Mouse (Mus musculus) MEL (cell line): ENCODE data around the gene Ankrd44. TPM values are rescaled to one million over a fixed set of nuclear protein-coding genes. Genes with fewer than 3 reads are reported as not detected.

Experiments
- DNase-seq: peaks from one replicate; pipeline ENCODE4 v3.0.0; 2011; ENCODE audit warnings: low read depth, low spot score
- H3K27ac ChIP-seq: 2 replicates; pipeline ENCODE4 v1.5.1; 2012; ENCODE audit warnings: low read depth, mild to moderate bottlenecking, control low read depth, low read length, moderate library complexity; ENCODE audit not compliant: control insufficient read depth
- H3K27me3 ChIP-seq, 2 experiments: fragments of 150-350 bp in 1 of 2; sonication (generic) in 1 of 2; 2 replicates each; pipeline ENCODE4 v1.6.1; 2012; ENCODE audit warnings: low read length in 2 of 2, mild to moderate bottlenecking in 2 of 2, improper control_type of control experiment in 1 of 2, moderate library complexity in 1 of 2; ENCODE audit not compliant: insufficient read depth in 2 of 2, control insufficient read depth in 1 of 2
- H3K36me3 ChIP-seq, 2 experiments: 2 replicates each; pipeline ENCODE4 v1.6.1; 2012 to 2014; ENCODE audit warnings: low read length in 2 of 2, improper control_type of control experiment in 1 of 2, inconsistent platforms in 1 of 2, mild to moderate bottlenecking in 1 of 2; ENCODE audit not compliant: insufficient read depth in 2 of 2, control insufficient read depth in 1 of 2
- H3K4me1 ChIP-seq, 2 experiments: fragments of 150-350 bp in 1 of 2; sonication (generic) in 1 of 2; 2 replicates each; pipeline ENCODE4 v1.6.1; 2012; ENCODE audit warnings: low read length in 2 of 2, improper control_type of control experiment in 1 of 2, mild to moderate bottlenecking in 1 of 2; ENCODE audit not compliant: insufficient read depth in 2 of 2, control insufficient read depth in 1 of 2
- H3K4me3 ChIP-seq, 2 experiments: fragments of 150-350 bp in 1 of 2; sonication (generic) in 1 of 2; 2 replicates each; pipeline ENCODE4 v1.5.1; 2012; ENCODE audit warnings: low read depth in 2 of 2, low read length in 2 of 2, mild to moderate bottlenecking in 2 of 2, moderate library complexity in 2 of 2, control low read depth in 1 of 2, improper control_type of control experiment in 1 of 2; ENCODE audit not compliant: control insufficient read depth in 1 of 2, insufficient read depth in 1 of 2
- H3K79me2 ChIP-seq: 2 replicates; pipeline ENCODE4 v1.6.1; 2012; ENCODE audit warnings: mild to moderate bottlenecking, low read length, moderate library complexity; ENCODE audit not compliant: control insufficient read depth, poor library complexity, insufficient read depth
- H3K9ac ChIP-seq: 2 replicates; pipeline ENCODE4 v1.6.1; 2012; ENCODE audit warnings: low read depth, mild to moderate bottlenecking, control low read depth, low read length, moderate library complexity; ENCODE audit not compliant: control insufficient read depth, poor library complexity, severe bottlenecking
- H3K9me3 ChIP-seq: fragments of 150-350 bp; sonication (generic); replicated peaks from 2 replicates; pipeline ENCODE4 v1.6.1; 2012; ENCODE audit warnings: mild to moderate bottlenecking, low read length, improper control_type of control experiment, moderate library complexity; ENCODE audit not compliant: insufficient read depth
- E2F4 ChIP-seq: IDR thresholded peaks from 2 replicates; pipeline ENCODE4 v1.6.1; 2011; ENCODE audit warnings: low read depth, low read length, improper control_type of control experiment, borderline replicate concordance
- ELF1 ChIP-seq: IDR thresholded peaks from 2 replicates; pipeline ENCODE4 v1.6.1; 2014; ENCODE audit warnings: low read depth, mild to moderate bottlenecking, inconsistent platforms, low read length, improper control_type of control experiment, moderate library complexity
- EP300 ChIP-seq, 2 experiments: IDR thresholded peaks; 2 replicates each; pipeline ENCODE4 v1.6.1; 2011; ENCODE audit warnings: improper control_type of control experiment in 2 of 2, low read length in 2 of 2, low read depth in 1 of 2, mild to moderate bottlenecking in 1 of 2
- ETS1 ChIP-seq: IDR thresholded peaks from 2 replicates; pipeline ENCODE4 v1.6.1; 2012; ENCODE audit warnings: low read depth, mild to moderate bottlenecking, inconsistent platforms, low read length, improper control_type of control experiment, moderate library complexity
- GATA1 ChIP-seq: IDR thresholded peaks from 2 replicates; pipeline ENCODE4 v1.6.1; 2011; ENCODE audit warnings: low read depth, low read length, improper control_type of control experiment
- KAT2A ChIP-seq: conservative IDR thresholded peaks from 2 replicates; pipeline ENCODE4 v1.6.1; 2012; ENCODE audit warnings: low read depth, low read length, improper control_type of control experiment, inconsistent platforms
- MEF2A ChIP-seq: IDR thresholded peaks from 2 replicates; pipeline ENCODE4 v1.6.1; 2014; ENCODE audit warnings: low read depth, mild to moderate bottlenecking, inconsistent platforms, low read length, improper control_type of control experiment; ENCODE audit not compliant: poor library complexity, insufficient replicate concordance, severe bottlenecking; ENCODE audit errors: extremely low read depth
- MXI1 ChIP-seq: IDR thresholded peaks from 2 replicates; pipeline ENCODE4 v1.6.1; 2011; ENCODE audit warnings: mild to moderate bottlenecking, low read depth, low read length, improper control_type of control experiment
- MYB ChIP-seq: IDR thresholded peaks from 2 replicates; pipeline ENCODE4 v1.6.1; 2011; ENCODE audit warnings: mild to moderate bottlenecking, low read depth, low read length, improper control_type of control experiment
- MYC ChIP-seq: IDR thresholded peaks from 2 replicates; pipeline ENCODE4 v1.6.1; 2011; ENCODE audit warnings: low read depth, mild to moderate bottlenecking, low read length, improper control_type of control experiment, moderate library complexity
- NRF1 ChIP-seq: IDR thresholded peaks from 2 replicates; pipeline ENCODE4 v1.6.1; 2014; ENCODE audit warnings: low read depth, mild to moderate bottlenecking, inconsistent platforms, low read length, improper control_type of control experiment, moderate library complexity; ENCODE audit not compliant: poor library complexity, insufficient read depth, severe bottlenecking
- POLR2A ChIP-seq, 2 experiments: IDR thresholded peaks; 2 replicates each; pipeline ENCODE4 v1.6.1; 2011 to 2012; ENCODE audit warnings: low read length in 2 of 2, mild to moderate bottlenecking in 2 of 2, control low read depth in 1 of 2, improper control_type of control experiment in 1 of 2, low read depth in 1 of 2, moderate library complexity in 1 of 2; ENCODE audit not compliant: control insufficient read depth in 1 of 2, insufficient read depth in 1 of 2, poor library complexity in 1 of 2
- POLR2AphosphoS2 ChIP-seq: IDR thresholded peaks from 2 replicates; pipeline ENCODE4 v1.6.1; 2011; ENCODE audit warnings: low read length, improper control_type of control experiment
- POLR2AphosphoS5 ChIP-seq: IDR thresholded peaks from 2 replicates; pipeline ENCODE4 v1.6.1; 2012; ENCODE audit warnings: low read depth, borderline replicate concordance, mild to moderate bottlenecking, inconsistent platforms, low read length, moderate library complexity, mixed read lengths
- RCOR1 ChIP-seq: IDR thresholded peaks from 2 replicates; pipeline ENCODE4 v1.6.1; 2012; ENCODE audit warnings: low read depth, mild to moderate bottlenecking, inconsistent platforms, low read length, improper control_type of control experiment
- SMC3 ChIP-seq: IDR thresholded peaks from 2 replicates; pipeline ENCODE4 v1.6.1; 2011; ENCODE audit warnings: low read depth, low read length, improper control_type of control experiment
- TAL1 ChIP-seq: IDR thresholded peaks from 2 replicates; pipeline ENCODE4 v1.6.1; 2012; ENCODE audit warnings: mild to moderate bottlenecking, inconsistent platforms, low read length, moderate library complexity, mixed read lengths
- TBP ChIP-seq: IDR thresholded peaks from 2 replicates; pipeline ENCODE4 v1.8.0; 2011; ENCODE audit warnings: low read depth, low read length, improper control_type of control experiment
- ZMIZ1 ChIP-seq: IDR thresholded peaks from 2 replicates; pipeline ENCODE4 v1.6.1; 2012; ENCODE audit warnings: low read depth, mild to moderate bottlenecking, inconsistent platforms, low read length, improper control_type of control experiment, moderate library complexity
- ZNF384 ChIP-seq: IDR thresholded peaks from 2 replicates; pipeline ENCODE4 v1.6.1; 2012; ENCODE audit warnings: low read depth, mild to moderate bottlenecking, inconsistent platforms, low read length, improper control_type of control experiment
- polyA plus RNA-seq, 2 experiments: library from polyadenylated mRNA; stranded (reverse) in 1 of 2; unstranded in 1 of 2; fragments of >175 nt in 1 of 2; fragments of >200 nt in 1 of 2; gene quantifications; 2 replicates each; pipeline versions ENCODE4 v1.2.1 to v1.2.4; 2012; ENCODE audit warnings: low replicate concordance in 2 of 2, low read depth in 1 of 2; ENCODE audit not compliant: insufficient read length in 2 of 2, insufficient read depth in 1 of 2, missing spikeins in 1 of 2
- total RNA-seq: library from RNA; depleted of rRNA; stranded (reverse); fragments of 300-350 nt; gene quantifications from 2 replicates; pipeline ENCODE4 v1.2.3, GENCODE M21; 2012

Ankrd44 gene
- total and polyA plus RNA-seq, 3 experiments, result 2.3 to 4.4 TPM; not detected in 1

GRCm38 (mm10) chr1:54851610-54852009, 74.6 kb downstream of the Ankrd44 start:
- no peaks in the 10 kb centered on the region for H3K27me3 ChIP-seq
- H3K36me3 ChIP-seq, result no peaks in the 10 kb centered on the region
- no peaks in the 10 kb centered on the region for H3K79me2 ChIP-seq
- no peaks in the 10 kb centered on the region for H3K4me1 ChIP-seq
- no peak overlapping the region for H3K9ac ChIP-seq
- no peak overlapping the region for H3K4me3 ChIP-seq
- no peak for DNase-seq
- no peaks in the 10 kb centered on the region for H3K9me3 ChIP-seq
- no peak for TF ChIP-seq MXI1
- TF ChIP-seq ETS1, result no peak
- no peak for TF ChIP-seq POLR2A (IDR thresholded peaks at IDR 0.05; ENCODE audit: control insufficient read depth in 1 of 2, insufficient read depth in 1 of 2, low read depth in 1 of 2, low read length in 2 of 2, poor library complexity in 1 of 2)
- TF ChIP-seq ELF1, result no peak
- TF ChIP-seq GATA1, result no peak
- TF ChIP-seq ZMIZ1, result no peak
- TF ChIP-seq KAT2A, result no peak
- TF ChIP-seq RCOR1, result no peak
- no peak for TF ChIP-seq POLR2AphosphoS2
- H3K27ac ChIP-seq, result no peak overlapping the region

GRCm38 (mm10) chr1:54850077-54850476, 76.1 kb downstream of the Ankrd44 start:
- no peaks in the 10 kb centered on the region for H3K9me3 ChIP-seq
- no peak for DNase-seq
- H3K27ac ChIP-seq, result no peak overlapping the region
- no peak overlapping the region for H3K9ac ChIP-seq
- H3K27me3 ChIP-seq, result no peaks in the 10 kb centered on the region
- H3K4me1 ChIP-seq, result no peaks in the 10 kb centered on the region
- TF ChIP-seq MEF2A (no peak), POLR2AphosphoS5 (no peak), NRF1 (no peak), MYB (no peak), RCOR1 (no peak), TAL1 (no peak), ZNF384 (no peak), TBP (no peak), KAT2A (no peak), EP300 (IDR thresholded peaks at IDR 0.05; ENCODE audit: low read depth in 1 of 2, low read length in 2 of 2) (no peak), SMC3 (no peak), MYC (no peak), E2F4 (no peak)
- H3K4me3 ChIP-seq, result no peak overlapping the region
- no peaks in the 10 kb centered on the region for H3K79me2 ChIP-seq
- no peaks in the 10 kb centered on the region for H3K36me3 ChIP-seq
